Mouse (Mus musculus) Patski (cell line): ENCODE measurements around the gene Cers5. TPM values are rescaled to one million over a fixed set of nuclear protein-coding genes. Genes with fewer than 3 reads are reported as not detected.

Experiments used
- ATAC-seq: fragments of 100-300 bp; one replicate; pipeline ENCODE4 v1.8.0; 2021
- CTCF ChIA-PET: fragments of 350-600 bp; sonication (Branson Sonifier 250); formaldehyde crosslinking; loops from one replicate; lab custom pipeline; 2022; ENCODE audit warnings: inconsistent platforms; lab: Charles Lee
- POLR2A ChIA-PET: fragments of 350-600 bp; sonication (Branson Sonifier 250); formaldehyde crosslinking; loops from one replicate; lab custom pipeline; 2022; ENCODE audit warnings: antibody characterized with exemption, inconsistent platforms; lab: Charles Lee
- DNase-seq: peaks from one replicate; pipeline ENCODE4 v3.0.0-alpha.2; 2011; ENCODE audit warnings: low read depth, low spot score
- H3K27me3 ChIP-seq: fragments of 371-371 bp; one replicate; pipeline ENCODE4 v1.5.1; 2021
- CTCF ChIP-seq: fragments of 100-300 bp; IDR thresholded peaks from one replicate; pipeline ENCODE4 v1.5.1; 2021
- in situ Hi-C: fragments of 300-500 bp; cut with MboI; formaldehyde crosslinking; loops from 3 replicates; pipeline ENCODE4 v1.11.1; 2018; ENCODE audit warnings: low pct_unique_long_range_greater_than_20kb, mixed read lengths
- polyA plus RNA-seq: library from polyadenylated mRNA; unstranded; gene quantifications from one replicate; pipeline ENCODE4 v1.2.3, GENCODE M21; 2021

Cers5 gene
- polyA plus RNA-seq, 1 experiment from 2014 or later = 83.3 TPM

DNA sequence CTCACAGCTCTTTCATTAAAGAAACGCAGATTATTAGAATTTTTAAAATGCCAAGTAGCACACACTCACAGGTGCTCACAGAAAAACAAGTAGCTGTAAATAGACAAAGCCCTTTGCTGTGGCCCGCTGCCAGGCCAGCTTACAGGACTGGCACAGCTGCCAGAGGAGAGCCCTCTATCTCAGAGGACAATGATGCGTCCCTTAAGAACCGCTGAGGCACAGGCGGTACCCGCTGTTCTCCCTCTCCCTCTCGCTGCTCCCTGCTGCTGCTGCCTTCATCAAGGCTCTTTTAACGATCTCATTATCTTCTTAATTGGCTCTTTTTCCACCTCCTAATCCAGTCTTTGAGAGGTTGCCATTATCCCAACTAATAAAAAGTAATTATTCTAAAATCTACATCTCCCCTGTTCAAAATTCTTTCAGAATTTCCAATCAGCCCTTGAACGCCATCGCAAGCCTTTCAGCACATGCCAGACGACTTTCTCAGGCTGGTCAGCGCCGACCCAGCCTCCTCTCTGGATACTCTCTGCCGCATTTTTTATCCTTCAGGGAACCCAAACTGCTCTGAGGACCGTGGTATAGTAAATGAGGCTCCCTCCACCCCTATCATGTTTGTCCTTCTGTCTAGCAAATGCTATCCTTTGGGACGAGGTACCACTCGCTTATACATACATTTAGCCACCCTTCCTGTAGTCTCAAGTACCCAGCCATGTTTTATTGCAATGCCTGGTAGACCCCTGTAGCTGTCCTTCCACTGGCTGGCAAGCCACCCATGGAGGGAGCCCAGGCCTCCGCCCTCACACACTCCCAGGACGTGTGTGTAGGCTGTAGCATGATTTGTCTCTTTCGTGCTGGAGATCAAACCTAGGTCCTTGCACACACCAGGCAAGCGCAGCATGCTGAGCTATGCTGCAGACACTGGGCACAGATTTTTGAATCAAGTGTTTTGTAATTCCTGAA is 35.4 kb upstream of the Cers5 start:
- no peaks in the 10 kb centered on the region for H3K27me3 ChIP-seq
- ChIA-PET CTCF (interaction anchor here (0.9 kb wide), 1 partner anchor 9 kb away, joined by 4 read pairs; no protein-coding TSS in a partner anchor), POLR2A (interaction anchor here (0.6 kb wide), 1 partner anchor 53 kb away, joined by 3 read pairs; no protein-coding TSS in a partner anchor)
- in situ Hi-C loops = no loop called here
- DNase-seq (no peak), ATAC-seq (no peak)
- no peak for TF ChIP-seq CTCF

DNA sequence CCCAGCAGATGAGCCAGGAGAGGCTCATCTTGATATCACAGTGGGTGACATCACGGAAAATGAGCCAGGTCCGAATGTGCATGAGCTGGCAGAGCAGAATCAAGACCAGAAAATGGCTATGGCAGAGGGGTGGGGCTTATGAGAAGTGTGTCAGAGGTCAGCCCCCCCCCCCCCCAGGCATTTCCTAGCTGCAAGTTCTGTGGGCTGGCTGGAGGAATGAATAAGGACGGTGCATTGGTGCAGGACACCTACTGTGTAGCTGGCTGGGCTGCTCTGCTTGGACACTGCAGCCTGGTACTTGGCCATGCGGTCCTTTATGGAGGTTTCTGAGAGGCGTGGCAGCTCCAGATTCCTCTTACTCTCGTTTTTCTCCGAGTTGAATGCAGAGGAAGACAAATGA is 33.5 kb upstream of the Cers5 start:
- DNase-seq = no peak

GRCm38 (mm10) chr15:99805673-99806072 is 33.0 kb upstream of the Cers5 start:
- POLR2A ChIA-PET = interaction anchor here (0.6 kb wide), 1 partner anchor 166 kb away, joined by 3 read pairs; no protein-coding TSS in a partner anchor
- CTCF ChIA-PET = interaction anchor here (1.4 to 1.9 kb wide), 3 partner anchors 9 to 83 kb away, joined by 3 to 6 read pairs (median 4); no protein-coding TSS in a partner anchor
- no peak for DNase-seq
- in situ Hi-C loops = no loop called here
- H3K27me3 ChIP-seq = no peaks in the 10 kb centered on the region
- no peak for ATAC-seq
- no peak for TF ChIP-seq CTCF

More for the DNA sequence above, 33.5 kb upstream of the Cers5 start:
- ATAC-seq = no peak
- CTCF ChIA-PET = interaction anchor here (1.4 to 1.9 kb wide), 3 partner anchors 9 to 83 kb away, joined by 3 to 6 read pairs (median 4); no protein-coding TSS in a partner anchor
- no peaks in the 10 kb centered on the region for H3K27me3 ChIP-seq
- POLR2A ChIA-PET = interaction anchor here (0.6 kb wide), 1 partner anchor 166 kb away, joined by 3 read pairs; no protein-coding TSS in a partner anchor
- in situ Hi-C loops = no loop called here
- no peak for TF ChIP-seq CTCF

GRCm38 (mm10) chr15:99803186-99803644 is 30.5 kb upstream of the Cers5 start:
- no peak for TF ChIP-seq CTCF
- peak; percentile 65 for DNase-seq
- no peaks in the 10 kb centered on the region for H3K27me3 ChIP-seq
- ChIA-PET CTCF (interaction anchor here (1.0 to 1.5 kb wide), 5 partner anchors 10 to 97 kb away, joined by 3 to 5 read pairs (median 3); no protein-coding TSS in a partner anchor), POLR2A (interaction anchor here (1.8 to 1.9 kb wide), 2 partner anchors 14 to 16 kb away, joined by 4 to 5 read pairs; no protein-coding TSS in a partner anchor)
- ATAC-seq = peak; percentile 70
- in situ Hi-C loops = no loop called here

- ChIA-PET POLR2A (interaction anchor here (1.1 to 1.2 kb wide), 2 partner anchors 13 to 45 kb away, joined by 3 read pairs; no protein-coding TSS in a partner anchor), CTCF (interaction anchor here (1.3 kb wide), 1 partner anchor 9 kb away, joined by 3 read pairs; no protein-coding TSS in a partner anchor)
- in situ Hi-C loops = no loop called here
- ATAC-seq (no peak), DNase-seq (no peak)
- no peak for TF ChIP-seq CTCF
- no peaks in the 10 kb centered on the region for H3K27me3 ChIP-seq
These were observed 29.3 kb upstream of the Cers5 start for GRCm38 (mm10) chr15:99801885-99802572.

DNA sequence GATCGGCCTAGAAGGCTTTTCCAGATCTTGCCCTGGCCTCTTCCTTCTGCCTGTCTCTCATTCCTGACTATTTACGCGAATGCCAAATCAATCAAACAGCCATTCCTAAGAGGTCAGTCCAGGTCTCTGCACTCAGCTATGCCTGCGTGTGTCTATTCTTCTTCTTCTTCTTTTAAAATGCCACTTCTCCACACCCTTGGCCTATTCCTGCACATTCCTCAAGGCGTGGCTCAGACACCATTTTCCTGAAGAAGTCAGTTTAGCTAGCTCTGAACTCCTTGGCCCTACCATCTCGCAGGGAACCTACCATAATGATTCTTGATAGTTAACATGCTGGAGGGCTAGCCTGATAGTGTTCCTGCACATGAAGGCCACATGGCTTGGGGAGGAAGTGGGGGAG is 27.0 kb upstream of the Cers5 start:
- in situ Hi-C loops = no loop called here
- ATAC-seq (no peak), DNase-seq (no peak)
- CTCF ChIA-PET = interaction anchor here (1.9 kb wide), 1 partner anchor 17 kb away, joined by 6 read pairs; no protein-coding TSS in a partner anchor
- no peaks in the 10 kb centered on the region for H3K27me3 ChIP-seq
- POLR2A ChIA-PET = no interaction called here
- TF ChIP-seq CTCF = no peak

DNA sequence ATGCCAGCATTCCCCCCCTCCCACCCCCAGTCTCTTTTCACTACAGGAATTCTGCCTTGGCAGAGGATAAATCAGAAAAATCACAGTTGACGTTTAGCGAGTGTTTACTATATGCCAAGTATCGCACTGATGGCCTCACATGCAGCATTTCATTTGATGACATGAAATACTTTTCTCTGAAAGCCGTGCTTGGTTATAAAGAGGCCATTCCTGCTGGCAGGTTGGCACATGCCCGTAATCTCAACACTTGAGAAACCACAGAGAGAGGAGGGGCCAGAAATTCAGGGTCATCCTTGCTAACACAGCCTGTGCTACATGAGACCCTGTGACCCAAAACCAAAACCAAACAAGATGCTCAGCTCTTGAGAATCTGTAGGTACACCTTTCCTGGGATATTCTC is 25.2 kb upstream of the Cers5 start:
- in situ Hi-C loops = no loop called here
- no peaks in the 10 kb centered on the region for H3K27me3 ChIP-seq
- ChIA-PET POLR2A (no interaction called here), CTCF (no interaction called here)
- DNase-seq (no peak), ATAC-seq (no peak)
- no peak for TF ChIP-seq CTCF

DNA sequence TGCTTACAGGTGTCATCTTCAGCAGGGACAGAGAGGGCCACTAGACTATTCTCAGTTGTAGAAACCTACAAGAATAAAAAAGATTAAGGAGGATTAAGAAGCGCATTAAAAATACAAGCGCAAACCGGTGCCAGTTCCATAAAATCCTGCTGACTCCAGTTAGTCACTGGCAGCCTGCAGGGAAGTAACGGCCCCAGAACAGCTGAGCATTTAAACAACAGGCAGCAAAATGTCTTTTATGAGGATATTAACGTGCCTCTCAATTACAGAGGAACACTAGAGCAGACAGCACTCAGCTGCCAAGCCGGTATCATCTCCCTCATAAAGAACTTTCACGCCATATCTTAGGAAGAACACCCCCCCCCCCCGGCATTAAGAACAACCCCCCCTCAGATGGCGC is 24.1 kb upstream of the Cers5 start:
- ChIA-PET CTCF (interaction anchor here (1.2 kb wide), 1 partner anchor 13 kb away, joined by 3 read pairs; no protein-coding TSS in a partner anchor), POLR2A (no interaction called here)
- in situ Hi-C loops = no loop called here
- ATAC-seq = no peak
- H3K27me3 ChIP-seq = no peaks in the 10 kb centered on the region
- no peak for TF ChIP-seq CTCF
- no peak for DNase-seq

- no peak for ATAC-seq
- in situ Hi-C loops = no loop called here
- H3K27me3 ChIP-seq = no peaks in the 10 kb centered on the region
- DNase-seq = no peak
- CTCF ChIA-PET = interaction anchor here (1.2 kb wide), 1 partner anchor 13 kb away, joined by 3 read pairs; no protein-coding TSS in a partner anchor
- POLR2A ChIA-PET = no interaction called here
- TF ChIP-seq CTCF = peak; percentile 54
These were observed 23.4 kb upstream of the Cers5 start for GRCm38 (mm10) chr15:99796066-99796465.
